10 mouse cellular contexts compared by ENCODE assay signal in genomic region chr12:112096051-112096732, GRCm38 (mm10). TPM values are rescaled to one million over a fixed set of nuclear protein-coding genes. Genes with fewer than 3 reads are reported as not detected.
DNase-seq lines count a peak whose midpoint lies in the region; ATAC-seq and TF ChIP-seq lines count a peak whose summit lies in the region.
"Had no signal": no experiment of that assay in that cellular context is flagged by ENCODE, and none has a peak within 500 bp of the region (broad histone marks: within the 10 kb centered on the region; RNA-seq: fewer than 3 reads in every experiment).

No protein-coding gene starts in this region.

- no peak overlapping the region for H3K9ac ChIP-seq in midbrain, embryonic 15.5 days

- H3K27me3 ChIP-seq in midbrain, embryonic 15.5 days (replicated peaks): no peaks in the 10 kb centered on the region

- TF ChIP-seq CTCF in gastrocnemius, adult 2 months (IDR thresholded peaks at IDR 0.05): no peak

- H3K4me2 ChIP-seq in midbrain, embryonic 15.5 days: no peak overlapping the region

- no peaks in the 10 kb centered on the region for H3K4me1 ChIP-seq in midbrain, embryonic 15.5 days

- intact Hi-C loops in gastrocnemius, adult 2 months (cut with DNase I): no loop called here
- intact Hi-C loops in gastrocnemius, postnatal 36 days (cut with DNase I): no loop called here

- ATAC-seq in midbrain, embryonic 15.5 days (replicated peaks): no peak

- 81% methylated on average over 13 of the region's 13 CpGs for WGBS in midbrain, embryonic 15.5 days

- no peak overlapping the region for H3K4me3 ChIP-seq in gastrocnemius, adult 2 months
- no peak overlapping the region for H3K4me3 ChIP-seq in midbrain, embryonic 15.5 days

- 0 out of 2 replicates have a peak overlapping the region, but pooled peaks have one; percentile 31 for H3K27ac ChIP-seq in gastrocnemius, adult 2 months
- no peak overlapping the region for H3K27ac ChIP-seq in midbrain, embryonic 15.5 days
- H3K27ac ChIP-seq: macrophage had no signal

- H3K36me3 ChIP-seq in midbrain, embryonic 15.5 days (replicated peaks): no peaks in the 10 kb centered on the region

- DNase-seq in gastrocnemius, adult 2 months: peak; percentile 44
- DNase-seq in gastrocnemius, postnatal 36 days: no peak
- peak; percentile 82 for DNase-seq in adrenal gland, postnatal 10 days
- DNase-seq in kidney, adult 18-20 months: peak; percentile 53
- DNase-seq in lung, postnatal 10 days: peak; percentile 90
- no peak for DNase-seq in cerebellum, postnatal 14 days
- no peak for DNase-seq in neural tube, embryonic 10.5 days (ENCODE audit: extremely low spot score, low spot score)

- H3K9me3 ChIP-seq in midbrain, embryonic 15.5 days: no peaks in the 10 kb centered on the region

RNA-seq across cellular contexts. Expression of gene Aspg, which starts 10.3 kb away (rescaled TPM):
- total RNA-seq in gastrocnemius, adult 2 months (2021): not detected
- total RNA-seq in gastrocnemius, postnatal 36 days (2021): under 1 TPM in 1 of 2 experiments, not detected in 1; 0.20 TPM
- 10 to 100 TPM; 24.1 to 26.0 TPM for total RNA-seq in adrenal gland, postnatal 10 days (2021)
- polyA plus RNA-seq in midbrain, embryonic 15.5 days (2015; fragmentation: Nextera tagmentation; extraction: Ambion mirVana): 1.1 and 1.3 TPM in 2 replicates
- total RNA-seq: CH12.LX had no signal
- polyA plus RNA-seq: macrophage had no signal

RNA-seq across cellular contexts. Expression of gene Kif26a, which starts 49.8 kb away (rescaled TPM):
- total RNA-seq in gastrocnemius, adult 2 months (2021): 1 to 10 TPM; 3.6 to 3.7 TPM
- 1 to 10 TPM; 4.0 to 4.7 TPM for total RNA-seq in gastrocnemius, postnatal 36 days (2021)
- total RNA-seq in adrenal gland, postnatal 10 days (2021): 10 to 100 TPM; 20.0 to 25.4 TPM
- 7.2 and 8.6 TPM in 2 replicates for polyA plus RNA-seq in midbrain, embryonic 15.5 days (2015; fragmentation: Nextera tagmentation; extraction: Ambion mirVana)
- total RNA-seq: CH12.LX had no signal
- polyA plus RNA-seq: macrophage had no signal

Comparison
In these comparisons a context has a peak if more than half of its experiments do, and no peak if none do; other contexts are left out.
1. DNase-seq: peak in gastrocnemius, adult 2 months (single experiment), adrenal gland, postnatal 10 days (single experiment), kidney, adult 18-20 months (single experiment) and lung, postnatal 10 days (single experiment); none in gastrocnemius, postnatal 36 days (0 of 2), cerebellum, postnatal 14 days (0 of 2) and neural tube, embryonic 10.5 days (single experiment).
2. RNA of gene Aspg, which starts 10.3 kb away (total RNA-seq): 24.1 to 26.0 TPM in adrenal gland, postnatal 10 days; not detected in gastrocnemius, adult 2 months and 0.20 TPM in gastrocnemius, postnatal 36 days; every median in the first group is over 10 times any median in the second.